Mouse (Mus musculus): ENCODE results near the gene Kif12. TPM values are rescaled to one million over a fixed set of nuclear protein-coding genes. Genes with fewer than 3 reads are reported as not detected.

The Kif12 gene
- polyA plus RNA-seq, 1 experiment from 2014 or later, result not detected

GRCm38 (mm10) chr4:63213907-63214621 is 42.1 kb upstream of the Kif12 start, which contains the start of gene Col27a1:
TSS of gene Col27a1 (plus strand) at chr4:63214004.
- Histone ChIP-seq H3K4me2 (ENCODE audit: low read depth) (peak within 1 kb of the TSS; percentile 100), H3K36me3 (ENCODE audit: control insufficient read depth, insufficient read depth, low read length) (no peaks in the 10 kb centered on the region), H3K9ac (ENCODE audit: low read length) (peak within 1 kb of the TSS; percentile 29), H3K27me3 (ENCODE audit: control insufficient read depth, insufficient read depth, low read length) (peaks cover 22% of the 10 kb centered on the region), H3K4me3 (ENCODE audit: low read depth, low read length) (peak within 1 kb of the TSS; percentile 82), H3K9me3 (ENCODE audit: control insufficient read depth, low read length) (no peaks in the 10 kb centered on the region), H3K4me1 (ENCODE audit: control insufficient read depth, insufficient read depth, low read length) (0 out of 2 replicates have a peak, but pooled peaks cover 19% of the 10 kb centered on the region), H3K27ac (ENCODE audit: low read depth, low read length) (no peak within 1 kb of the TSS)
- peak; percentile 65 for DNase-seq (ENCODE audit: low spot score)
- under 1% methylated on average over 58 of the region's 61 CpGs for WGBS
- peak; percentile 21 for ATAC-seq (ENCODE audit: insufficient read depth, low FRiP score, low TSS enrichment)

- no peak for ATAC-seq (ENCODE audit: insufficient read depth, low FRiP score, low TSS enrichment)
Measured at GRCm38 (mm10) chr4:63205583-63205982, 33.7 kb upstream of the Kif12 start.

GRCm38 (mm10) chr4:63203874-63204273 is 31.9 kb upstream of the Kif12 start:
- Histone ChIP-seq H3K9me3 (ENCODE audit: control insufficient read depth, low read length) (no peaks in the 10 kb centered on the region), H3K4me1 (ENCODE audit: control insufficient read depth, insufficient read depth, low read length) (no peaks in the 10 kb centered on the region), H3K36me3 (ENCODE audit: control insufficient read depth, insufficient read depth, low read length) (no peaks in the 10 kb centered on the region), H3K4me3 (ENCODE audit: low read depth, low read length) (no peak overlapping the region), H3K27ac (ENCODE audit: low read depth, low read length) (no peak overlapping the region), H3K4me2 (ENCODE audit: low read depth) (no peak overlapping the region), H3K9ac (ENCODE audit: low read length) (no peak overlapping the region), H3K27me3 (ENCODE audit: control insufficient read depth, insufficient read depth, low read length) (no peaks in the 10 kb centered on the region)
- 85% methylated on average over 7 of the region's 7 CpGs for WGBS
- ATAC-seq (ENCODE audit: insufficient read depth, low FRiP score, low TSS enrichment) (no peak), DNase-seq (ENCODE audit: low spot score) (no peak)

More at GRCm38 (mm10) chr4:63205583-63205982, 33.7 kb upstream of the Kif12 start:
- no peak overlapping the region for H3K9ac ChIP-seq (ENCODE audit: low read length)
- no peak overlapping the region for H3K4me2 ChIP-seq (ENCODE audit: low read depth)
- H3K27me3 ChIP-seq (ENCODE audit: control insufficient read depth, insufficient read depth, low read length), result no peaks in the 10 kb centered on the region
- no peak overlapping the region for H3K4me3 ChIP-seq (ENCODE audit: low read depth, low read length)
- no peak overlapping the region for H3K27ac ChIP-seq (ENCODE audit: low read depth, low read length)
- DNase-seq (ENCODE audit: low spot score), result no peak
- H3K36me3 ChIP-seq (ENCODE audit: control insufficient read depth, insufficient read depth, low read length), result no peaks in the 10 kb centered on the region
- H3K4me1 ChIP-seq (ENCODE audit: control insufficient read depth, insufficient read depth, low read length), result no peaks in the 10 kb centered on the region
- 68% methylated on average over 7 of the region's 7 CpGs for WGBS
- no peaks in the 10 kb centered on the region for H3K9me3 ChIP-seq (ENCODE audit: control insufficient read depth, low read length)

GRCm38 (mm10) chr4:63199366-63199765 is 27.4 kb upstream of the Kif12 start:
- no peak for ATAC-seq (ENCODE audit: insufficient read depth, low FRiP score, low TSS enrichment)
- no peaks in the 10 kb centered on the region for H3K4me1 ChIP-seq (ENCODE audit: control insufficient read depth, insufficient read depth, low read length)

GRCm38 (mm10) chr4:63194366-63194765 is 22.4 kb upstream of the Kif12 start:
- 70% methylated on average over 2 of the region's 2 CpGs for WGBS
- Histone ChIP-seq H3K27me3 (ENCODE audit: control insufficient read depth, insufficient read depth, low read length) (no peaks in the 10 kb centered on the region), H3K9ac (ENCODE audit: low read length) (no peak overlapping the region), H3K4me1 (ENCODE audit: control insufficient read depth, insufficient read depth, low read length) (no peaks in the 10 kb centered on the region), H3K9me3 (ENCODE audit: control insufficient read depth, low read length) (no peaks in the 10 kb centered on the region), H3K4me2 (ENCODE audit: low read depth) (no peak overlapping the region), H3K27ac (ENCODE audit: low read depth, low read length) (no peak overlapping the region), H3K4me3 (ENCODE audit: low read depth, low read length) (no peak overlapping the region), H3K36me3 (ENCODE audit: control insufficient read depth, insufficient read depth, low read length) (no peaks in the 10 kb centered on the region)
- DNase-seq (ENCODE audit: low spot score) (no peak), ATAC-seq (ENCODE audit: insufficient read depth, low FRiP score, low TSS enrichment) (no peak)

More at GRCm38 (mm10) chr4:63199366-63199765, 27.4 kb upstream of the Kif12 start:
- Histone ChIP-seq H3K9me3 (ENCODE audit: control insufficient read depth, low read length) (no peaks in the 10 kb centered on the region), H3K4me3 (ENCODE audit: low read depth, low read length) (no peak overlapping the region), H3K27me3 (ENCODE audit: control insufficient read depth, insufficient read depth, low read length) (no peaks in the 10 kb centered on the region), H3K9ac (ENCODE audit: low read length) (no peak overlapping the region), H3K27ac (ENCODE audit: low read depth, low read length) (no peak overlapping the region), H3K4me2 (ENCODE audit: low read depth) (no peak overlapping the region), H3K36me3 (ENCODE audit: control insufficient read depth, insufficient read depth, low read length) (no peaks in the 10 kb centered on the region)
- no peak for DNase-seq (ENCODE audit: low spot score)
- whole genome bisulfite sequencing, result 89% methylated on average over 5 of the region's 5 CpGs

GRCm38 (mm10) chr4:63191641-63192040 is 19.7 kb upstream of the Kif12 start:
- Histone ChIP-seq H3K27me3 (ENCODE audit: control insufficient read depth, insufficient read depth, low read length) (no peaks in the 10 kb centered on the region), H3K4me1 (ENCODE audit: control insufficient read depth, insufficient read depth, low read length) (no peaks in the 10 kb centered on the region), H3K36me3 (ENCODE audit: control insufficient read depth, insufficient read depth, low read length) (no peaks in the 10 kb centered on the region), H3K9me3 (ENCODE audit: control insufficient read depth, low read length) (no peaks in the 10 kb centered on the region), H3K27ac (ENCODE audit: low read depth, low read length) (no peak overlapping the region), H3K4me2 (ENCODE audit: low read depth) (no peak overlapping the region), H3K4me3 (ENCODE audit: low read depth, low read length) (no peak overlapping the region), H3K9ac (ENCODE audit: low read length) (no peak overlapping the region)
- ATAC-seq (ENCODE audit: insufficient read depth, low FRiP score, low TSS enrichment) (no peak), DNase-seq (ENCODE audit: low spot score) (no peak)
- 69% methylated on average over 5 of the region's 5 CpGs for WGBS

GRCm38 (mm10) chr4:63186281-63186870 is 14.4 kb upstream of the Kif12 start:
- no peaks in the 10 kb centered on the region for H3K4me1 ChIP-seq (ENCODE audit: control insufficient read depth, insufficient read depth, low read length)
- no peak overlapping the region for H3K27ac ChIP-seq (ENCODE audit: low read depth, low read length)
- 60% methylated on average over 21 of the region's 21 CpGs for WGBS
- no peak overlapping the region for H3K4me3 ChIP-seq (ENCODE audit: low read depth, low read length)
- DNase-seq (ENCODE audit: low spot score) (peak; percentile 50), ATAC-seq (ENCODE audit: insufficient read depth, low FRiP score, low TSS enrichment) (no peak)
- no peaks in the 10 kb centered on the region for H3K27me3 ChIP-seq (ENCODE audit: control insufficient read depth, insufficient read depth, low read length)
- no peak overlapping the region for H3K4me2 ChIP-seq (ENCODE audit: low read depth)
- H3K36me3 ChIP-seq (ENCODE audit: control insufficient read depth, insufficient read depth, low read length), result no peaks in the 10 kb centered on the region
- no peaks in the 10 kb centered on the region for H3K9me3 ChIP-seq (ENCODE audit: control insufficient read depth, low read length)
- H3K9ac ChIP-seq (ENCODE audit: low read length), result no peak overlapping the region; the same call in 1 of the 2 replicates

GRCm38 (mm10) chr4:63181556-63181955 is 9.6 kb upstream of the Kif12 start:
- WGBS, result 15% methylated on average over 5 of the region's 5 CpGs
- H3K9ac ChIP-seq (ENCODE audit: low read length), result no peak overlapping the region
- H3K27ac ChIP-seq (ENCODE audit: low read depth, low read length), result no peak overlapping the region
- H3K9me3 ChIP-seq (ENCODE audit: control insufficient read depth, low read length), result no peaks in the 10 kb centered on the region
- no peaks in the 10 kb centered on the region for H3K27me3 ChIP-seq (ENCODE audit: control insufficient read depth, insufficient read depth, low read length)
- H3K4me3 ChIP-seq (ENCODE audit: low read depth, low read length), result no peak overlapping the region
- no peaks in the 10 kb centered on the region for H3K4me1 ChIP-seq (ENCODE audit: control insufficient read depth, insufficient read depth, low read length)
- peak; percentile 74 for DNase-seq (ENCODE audit: low spot score)
- no peak overlapping the region for H3K4me2 ChIP-seq (ENCODE audit: low read depth)
- peak; percentile 63; the same call in 1 of the 2 replicates for ATAC-seq (ENCODE audit: insufficient read depth, low FRiP score, low TSS enrichment)
- H3K36me3 ChIP-seq (ENCODE audit: control insufficient read depth, insufficient read depth, low read length), result no peaks in the 10 kb centered on the region

GRCm38 (mm10) chr4:63171122-63171521 is 809 bp downstream of the Kif12 start:
- WGBS, result 37% methylated on average over 24 of the region's 24 CpGs
- H3K4me3 ChIP-seq (ENCODE audit: low read depth, low read length), result no peak overlapping the region
- H3K27ac ChIP-seq (ENCODE audit: low read depth, low read length), result no peak overlapping the region
- H3K27me3 ChIP-seq (ENCODE audit: control insufficient read depth, insufficient read depth, low read length), result no peaks in the 10 kb centered on the region
- H3K9me3 ChIP-seq (ENCODE audit: control insufficient read depth, low read length), result no peaks in the 10 kb centered on the region
- H3K36me3 ChIP-seq (ENCODE audit: control insufficient read depth, insufficient read depth, low read length), result no peaks in the 10 kb centered on the region
- no peak for ATAC-seq (ENCODE audit: insufficient read depth, low FRiP score, low TSS enrichment)
- H3K4me1 ChIP-seq (ENCODE audit: control insufficient read depth, insufficient read depth, low read length), result no peaks in the 10 kb centered on the region
- no peak overlapping the region for H3K9ac ChIP-seq (ENCODE audit: low read length)
- no peak for DNase-seq (ENCODE audit: low spot score)
- no peak overlapping the region for H3K4me2 ChIP-seq (ENCODE audit: low read depth)
